Mouse (Mus musculus): ENCODE data around the gene Nek5. TPM values are rescaled to one million over a fixed set of nuclear protein-coding genes. Genes with fewer than 3 reads are reported as not detected.

Gene Nek5
- polyA plus RNA-seq, 1 experiment from 2014 or later: 3.4 TPM

GRCm38 (mm10) chr8:22054674-22055491, 70.0 kb downstream of the Nek5 start:
- ATAC-seq: no peak
- POLR2A ChIA-PET: no interaction called here
- no peak for TF ChIP-seq CTCF (IDR thresholded peaks at IDR 0.05)
- CTCF ChIA-PET: no interaction called here
- peaks cover 50% of the 10 kb centered on the region for H3K27me3 ChIP-seq
- in situ Hi-C loops (cut with MboI; ENCODE audit: low pct_unique_long_range_greater_than_20kb): no loop called here
- DNase-seq (ENCODE audit: low read depth, low spot score): no peak

GRCm38 (mm10) chr8:22047699-22048464, 77.0 kb downstream of the Nek5 start:
- CTCF ChIA-PET: interaction anchor here (0.7 to 1.4 kb wide), 4 partner anchors 20 to 119 kb away, joined by 3 to 6 read pairs (median 3); partner anchors contain the start of gene Nek3
- H3K27me3 ChIP-seq: peaks cover 28% of the 10 kb centered on the region
- POLR2A ChIA-PET: no interaction called here
- ATAC-seq: peak; percentile 95
- peak; percentile 83 for TF ChIP-seq CTCF (IDR thresholded peaks at IDR 0.05)
- DNase-seq (ENCODE audit: low read depth, low spot score): peak; percentile 25
- in situ Hi-C loops (cut with MboI; ENCODE audit: low pct_unique_long_range_greater_than_20kb): no loop called here

- in situ Hi-C loops (cut with MboI; ENCODE audit: low pct_unique_long_range_greater_than_20kb): no loop called here
- POLR2A ChIA-PET: no interaction called here
- ATAC-seq (no peak), DNase-seq (ENCODE audit: low read depth, low spot score) (no peak)
- peaks cover 21% of the 10 kb centered on the region for H3K27me3 ChIP-seq
- TF ChIP-seq CTCF (IDR thresholded peaks at IDR 0.05): no peak
- CTCF ChIA-PET: interaction anchor here (1.5 kb wide), 1 partner anchor 52 kb away, joined by 4 read pairs; no protein-coding TSS in a partner anchor
Observed at GRCm38 (mm10) chr8:22043706-22044105, 81.1 kb downstream of the Nek5 start.

- in situ Hi-C loops (cut with MboI; ENCODE audit: low pct_unique_long_range_greater_than_20kb): no loop called here
- TF ChIP-seq CTCF (IDR thresholded peaks at IDR 0.05): no peak
- H3K27me3 ChIP-seq: peaks cover 16% of the 10 kb centered on the region
- CTCF ChIA-PET: interaction anchor here (1.5 kb wide), 1 partner anchor 50 kb away, joined by 4 read pairs; no protein-coding TSS in a partner anchor
- POLR2A ChIA-PET: no interaction called here
- ATAC-seq (no peak), DNase-seq (ENCODE audit: low read depth, low spot score) (no peak)
Observed at GRCm38 (mm10) chr8:22042515-22042914, 82.3 kb downstream of the Nek5 start.

- ATAC-seq: no peak
- H3K27me3 ChIP-seq: peaks cover 16% of the 10 kb centered on the region
- CTCF ChIA-PET: no interaction called here
- in situ Hi-C loops (cut with MboI; ENCODE audit: low pct_unique_long_range_greater_than_20kb): no loop called here
- DNase-seq (ENCODE audit: low read depth, low spot score): no peak
- no peak for TF ChIP-seq CTCF (IDR thresholded peaks at IDR 0.05)
- POLR2A ChIA-PET: no interaction called here
Observed at GRCm38 (mm10) chr8:22040153-22040509, 84.7 kb downstream of the Nek5 start.

- DNase-seq (ENCODE audit: low read depth, low spot score): no peak
- ChIA-PET POLR2A (no interaction called here), CTCF (no interaction called here)
- peaks cover 16% of the 10 kb centered on the region for H3K27me3 ChIP-seq
- in situ Hi-C loops (cut with MboI; ENCODE audit: low pct_unique_long_range_greater_than_20kb): no loop called here
- ATAC-seq: no peak
- TF ChIP-seq CTCF (IDR thresholded peaks at IDR 0.05): no peak
Observed at GRCm38 (mm10) chr8:22039468-22040152, 85.2 kb downstream of the Nek5 start.

GRCm38 (mm10) chr8:22037022-22037421, 87.8 kb downstream of the Nek5 start:
- no peak for DNase-seq (ENCODE audit: low read depth, low spot score)
- no peak for TF ChIP-seq CTCF (IDR thresholded peaks at IDR 0.05)
- in situ Hi-C loops (cut with MboI; ENCODE audit: low pct_unique_long_range_greater_than_20kb): no loop called here
- peaks cover 16% of the 10 kb centered on the region for H3K27me3 ChIP-seq
- ChIA-PET CTCF (no interaction called here), POLR2A (no interaction called here)
- no peak for ATAC-seq

GRCm38 (mm10) chr8:22036137-22036536, 88.7 kb downstream of the Nek5 start:
- in situ Hi-C loops (cut with MboI; ENCODE audit: low pct_unique_long_range_greater_than_20kb): no loop called here
- TF ChIP-seq CTCF (IDR thresholded peaks at IDR 0.05): no peak
- ChIA-PET CTCF (no interaction called here), POLR2A (no interaction called here)
- DNase-seq (ENCODE audit: low read depth, low spot score) (no peak), ATAC-seq (no peak)
- peaks cover 13% of the 10 kb centered on the region for H3K27me3 ChIP-seq

- no peak for TF ChIP-seq CTCF (IDR thresholded peaks at IDR 0.05)
- no peak for DNase-seq (ENCODE audit: low read depth, low spot score)
- in situ Hi-C loops (cut with MboI; ENCODE audit: low pct_unique_long_range_greater_than_20kb): no loop called here
- CTCF ChIA-PET: no interaction called here
- no peak for ATAC-seq
- peaks cover 7% of the 10 kb centered on the region for H3K27me3 ChIP-seq
- POLR2A ChIA-PET: no interaction called here
Observed at GRCm38 (mm10) chr8:22030990-22031389, 93.9 kb downstream of the Nek5 start.

GRCm38 (mm10) chr8:22028973-22029372, 95.9 kb downstream of the Nek5 start:
- CTCF ChIA-PET: interaction anchor here (1.8 kb wide), 1 partner anchor 16 kb away, joined by 4 read pairs; no protein-coding TSS in a partner anchor
- no peak for DNase-seq (ENCODE audit: low read depth, low spot score)
- no peak for TF ChIP-seq CTCF (IDR thresholded peaks at IDR 0.05)
- H3K27me3 ChIP-seq: peaks cover 11% of the 10 kb centered on the region
- in situ Hi-C loops (cut with MboI; ENCODE audit: low pct_unique_long_range_greater_than_20kb): no loop called here
- ATAC-seq: no peak
- POLR2A ChIA-PET: no interaction called here

Measured in Patski (cell line).